Mouse (Mus musculus) cortical plate, adult 2 months (tissue): ENCODE data around the gene Kdelr2. TPM values are rescaled to one million over a fixed set of nuclear protein-coding genes. Genes with fewer than 3 reads are reported as not detected.

Experiments used
- H3K27ac ChIP-seq: fragments of 200-500 bp; 2 replicates; pipeline ENCODE4 v1.5.1; 2012; ENCODE audit warnings: low read length, control low read depth, inconsistent platforms; ENCODE audit not compliant: insufficient read depth
- H3K4me1 ChIP-seq: fragments of 200-500 bp; 2 replicates; pipeline ENCODE4 v1.6.1; 2011; ENCODE audit warnings: low read length; ENCODE audit not compliant: control insufficient read depth, insufficient read depth
- H3K4me3 ChIP-seq: fragments of 200-500 bp; 2 replicates; pipeline ENCODE4 v1.5.1; 2011; ENCODE audit warnings: mild to moderate bottlenecking, low read length, control low read depth; ENCODE audit not compliant: insufficient read depth
- CTCF ChIP-seq: fragments of 200-500 bp; IDR thresholded peaks from 2 replicates; pipeline ENCODE4 v1.5.1; 2011; ENCODE audit warnings: mild to moderate bottlenecking, control low read depth, low read length; ENCODE audit not compliant: insufficient read depth; ENCODE audit errors: extremely low read depth
- POLR2A ChIP-seq: fragments of 200-500 bp; IDR thresholded peaks from 2 replicates; pipeline ENCODE4 v1.6.1; 2011; ENCODE audit warnings: mild to moderate bottlenecking, low read length, control low read depth; ENCODE audit not compliant: insufficient read depth; ENCODE audit errors: extremely low read depth
- polyA plus RNA-seq: library from polyadenylated mRNA; depleted of rRNA; stranded (reverse); fragments of >200 nt; gene quantifications from 2 replicates; pipeline ENCODE4 v1.2.3, GENCODE M21; 2012

Kdelr2 gene
- polyA plus RNA-seq, 1 experiment = 30.3 TPM

- Histone ChIP-seq H3K4me1 (no peaks in the 10 kb centered on the region), H3K27ac (no peak overlapping the region), H3K4me3 (no peak overlapping the region)
- peak; percentile 39; the same call in 1 of the 2 replicates for TF ChIP-seq CTCF
- TF ChIP-seq POLR2A = no peak
These were observed 8.0 kb upstream of the Kdelr2 start for GRCm38 (mm10) chr5:143395649-143396048.

- Histone ChIP-seq H3K27ac (no peak overlapping the region), H3K4me3 (no peak overlapping the region), H3K4me1 (peaks cover 7% of the 10 kb centered on the region)
- TF ChIP-seq POLR2A (no peak), CTCF (no peak)
These were observed 3.1 kb upstream of the Kdelr2 start for GRCm38 (mm10) chr5:143400501-143400900.

- no peak for TF ChIP-seq CTCF
- no peak for TF ChIP-seq POLR2A
- H3K4me1 ChIP-seq = peaks cover 7% of the 10 kb centered on the region
- no peak overlapping the region for H3K27ac ChIP-seq
- H3K4me3 ChIP-seq = no peak overlapping the region
These were observed 2.1 kb upstream of the Kdelr2 start for GRCm38 (mm10) chr5:143401556-143401955.

DNA sequence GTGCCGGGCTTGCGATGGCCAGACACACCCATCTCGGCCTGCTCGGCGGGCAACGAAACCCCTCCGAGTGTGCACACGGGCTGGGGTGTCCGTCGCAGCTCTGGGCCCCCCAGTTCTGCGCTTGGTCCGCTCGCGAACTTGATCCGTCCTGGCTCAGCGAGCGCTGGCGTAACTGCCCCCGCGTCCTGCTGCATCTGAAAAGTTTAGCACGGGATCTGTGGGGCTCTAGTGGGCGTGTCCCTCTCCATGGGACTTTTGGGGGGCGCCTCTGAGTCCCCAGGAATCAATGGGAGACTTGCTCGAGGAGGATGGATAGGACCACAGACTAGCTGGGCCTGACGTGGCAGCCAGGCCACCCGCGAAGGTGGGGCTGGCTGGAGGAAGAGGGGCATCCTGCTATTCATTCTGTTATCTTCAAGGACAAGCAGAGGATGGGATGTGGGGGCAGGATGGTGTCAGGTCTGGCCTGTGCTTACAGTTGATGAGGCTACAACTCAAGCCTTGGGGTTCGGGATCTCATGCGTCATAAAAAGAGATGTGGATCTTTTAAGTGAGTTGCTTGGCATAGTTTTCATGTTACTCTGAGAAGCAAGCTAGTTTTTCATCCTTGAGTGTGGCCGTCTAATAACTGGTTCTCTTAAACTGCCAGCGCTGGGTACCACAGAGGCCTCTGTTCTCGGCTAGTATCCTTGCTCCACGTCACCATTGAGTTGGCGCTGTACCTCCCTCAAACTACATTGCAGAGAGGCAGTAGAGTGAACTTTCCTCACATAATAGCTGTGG, 701 bp downstream of the Kdelr2 start:
- Histone ChIP-seq H3K4me1 (peaks cover 7% of the 10 kb centered on the region), H3K4me3 (peak overlapping the region; percentile 87), H3K27ac (no peak overlapping the region)
- TF ChIP-seq POLR2A (no peak), CTCF (no peak)

DNA sequence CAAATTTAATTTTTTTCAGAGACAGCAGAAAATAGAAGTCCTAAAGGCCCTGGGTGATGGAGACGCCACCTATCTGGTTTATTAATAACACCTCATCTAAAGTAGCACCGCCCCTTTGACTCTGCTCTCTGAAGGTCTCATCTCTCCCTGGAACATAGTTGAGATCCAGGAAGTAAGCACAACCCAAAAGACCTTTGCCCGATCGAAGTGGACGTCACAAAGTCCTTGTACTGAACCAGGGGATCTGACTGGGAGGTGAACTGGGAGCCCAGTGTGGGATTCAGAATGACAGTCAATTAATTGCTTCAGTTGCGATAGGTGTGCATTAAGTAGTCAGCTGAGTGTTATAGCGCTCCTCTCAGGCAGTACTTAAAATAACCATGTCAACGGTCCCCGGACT, 1.6 kb downstream of the Kdelr2 start:
- TF ChIP-seq CTCF (no peak), POLR2A (no peak)

GRCm38 (mm10) chr5:143406548-143406947, 2.9 kb downstream of the Kdelr2 start:
- TF ChIP-seq POLR2A = no peak
- TF ChIP-seq CTCF = no peak
- Histone ChIP-seq H3K27ac (no peak overlapping the region), H3K4me1 (peaks cover 11% of the 10 kb centered on the region), H3K4me3 (no peak overlapping the region)

More for the DNA sequence above, 1.6 kb downstream of the Kdelr2 start:
- Histone ChIP-seq H3K27ac (no peak overlapping the region), H3K4me3 (no peak overlapping the region), H3K4me1 (peaks cover 7% of the 10 kb centered on the region)

- Histone ChIP-seq H3K4me3 (no peak overlapping the region), H3K4me1 (peaks cover 8% of the 10 kb centered on the region), H3K27ac (no peak overlapping the region)
- TF ChIP-seq CTCF (no peak), POLR2A (no peak)
These were observed 5.6 kb downstream of the Kdelr2 start for GRCm38 (mm10) chr5:143409239-143409638.

DNA sequence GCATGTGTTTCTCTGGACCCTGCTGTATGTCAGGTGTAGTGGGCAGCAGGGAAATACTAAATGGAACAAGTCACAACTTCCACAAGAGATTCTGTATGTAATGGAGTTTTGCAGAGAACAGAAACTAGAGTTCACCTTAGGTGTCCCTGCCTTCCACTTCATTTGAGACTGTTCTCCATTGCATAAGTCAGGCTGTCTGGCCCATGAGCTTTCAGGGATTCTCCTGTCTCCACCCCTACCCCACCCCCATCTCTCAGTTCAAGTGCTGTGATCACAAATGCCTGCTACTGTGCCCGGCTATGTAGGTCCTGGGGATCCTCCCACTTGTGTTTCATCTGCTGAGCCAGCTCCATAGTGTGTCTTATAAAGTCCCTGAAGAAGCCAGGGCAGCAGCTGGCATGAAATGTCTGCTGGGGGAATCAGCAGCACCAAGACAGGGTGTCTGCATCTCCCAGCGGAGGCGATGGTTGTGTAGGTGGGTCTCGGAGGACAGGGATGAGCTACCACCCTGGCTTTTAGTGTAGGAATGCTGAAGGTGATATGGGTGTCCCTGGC, 7.3 kb downstream of the Kdelr2 start:
- no peak for TF ChIP-seq POLR2A
- no peak for TF ChIP-seq CTCF
- Histone ChIP-seq H3K4me1 (peaks cover 4% of the 10 kb centered on the region), H3K4me3 (no peak overlapping the region), H3K27ac (no peak overlapping the region)

- H3K4me3 ChIP-seq = no peak overlapping the region
- no peak overlapping the region for H3K27ac ChIP-seq
- no peaks in the 10 kb centered on the region for H3K4me1 ChIP-seq
- no peak for TF ChIP-seq CTCF
- TF ChIP-seq POLR2A = no peak
These were observed 17.8 kb downstream of the Kdelr2 start for GRCm38 (mm10) chr5:143421484-143421883.

GRCm38 (mm10) chr5:143422990-143423389, 19.4 kb downstream of the Kdelr2 start:
- Histone ChIP-seq H3K4me1 (no peaks in the 10 kb centered on the region), H3K4me3 (no peak overlapping the region), H3K27ac (no peak overlapping the region)
- no peak for TF ChIP-seq CTCF
- TF ChIP-seq POLR2A = no peak
